Mouse (Mus musculus) spleen, adult 2 months (tissue): ENCODE results near the gene Schip1.

ENCODE experiments used
- CTCF ChIP-seq: fragments of 200-500 bp; IDR thresholded peaks from 2 replicates; pipeline ENCODE4 v1.5.1; 2011; ENCODE audit warnings: mild to moderate bottlenecking, inconsistent platforms; ENCODE audit not compliant: insufficient read depth, insufficient read length, insufficient replicate concordance; ENCODE audit errors: extremely low read depth
- POLR2A ChIP-seq: fragments of 200-500 bp; IDR thresholded peaks from 2 replicates; pipeline ENCODE4 v1.6.1; 2011; ENCODE audit warnings: low read depth, low read length, inconsistent platforms

- TF ChIP-seq CTCF (no peak), POLR2A (no peak)
Observed at GRCm38 (mm10) chr3:68542944-68543501, 478.4 kb downstream of the Schip1 start.
